Mouse (Mus musculus): ENCODE measurements around the gene Gdf10.

The Gdf10 gene

GRCm38 (mm10) chr14:33923168-33924070, at the start of gene Gdf10:
Gene Gdf10 (plus strand): TSS chr14:33923587.
- DNase-seq (ENCODE audit: low spot score): no peak

DNA sequence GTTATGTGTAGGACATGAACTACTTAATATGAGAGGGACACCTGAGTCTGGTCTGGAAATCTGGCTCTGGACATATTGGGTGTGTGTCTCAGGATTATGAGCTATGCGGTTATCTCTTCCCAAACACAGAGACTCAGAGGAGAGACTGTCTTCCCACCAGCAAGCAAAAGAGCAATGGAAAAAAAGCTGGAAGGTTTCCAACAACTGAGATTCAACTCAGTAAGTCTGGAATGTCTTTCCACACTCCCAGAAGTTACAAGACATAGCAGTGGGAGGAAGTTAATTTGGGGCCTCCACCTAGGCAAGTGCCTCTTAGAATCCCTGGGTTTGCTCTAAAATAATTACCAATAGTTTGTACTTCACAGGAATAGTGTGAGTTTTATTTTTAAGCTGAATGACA, 44.6 kb upstream of the Gdf10 start:
- no peak for DNase-seq (ENCODE audit: low spot score)

DNA sequence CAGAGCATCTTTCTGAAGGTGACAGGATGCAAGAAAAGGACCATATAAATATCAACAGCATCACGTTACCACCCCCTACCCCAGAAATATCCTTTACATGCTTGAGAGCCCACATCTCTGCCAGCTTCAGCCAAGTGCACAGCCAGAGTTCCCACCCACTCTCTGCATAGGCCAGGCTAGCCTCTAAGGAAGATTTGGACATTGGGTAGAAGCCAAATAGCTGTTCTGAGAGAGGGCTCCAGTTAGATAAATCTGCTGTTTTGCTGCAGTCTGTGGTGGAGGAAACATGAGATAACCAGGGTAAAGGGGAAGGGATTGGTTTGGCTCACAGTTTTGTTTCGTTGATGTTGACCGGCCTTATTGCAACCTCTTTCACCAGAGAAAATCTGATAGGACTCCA, 43.2 kb upstream of the Gdf10 start:
- DNase-seq (ENCODE audit: low spot score): no peak

GRCm38 (mm10) chr14:33881471-33881870, 41.9 kb upstream of the Gdf10 start:
- DNase-seq (ENCODE audit: low spot score): no peak

DNA sequence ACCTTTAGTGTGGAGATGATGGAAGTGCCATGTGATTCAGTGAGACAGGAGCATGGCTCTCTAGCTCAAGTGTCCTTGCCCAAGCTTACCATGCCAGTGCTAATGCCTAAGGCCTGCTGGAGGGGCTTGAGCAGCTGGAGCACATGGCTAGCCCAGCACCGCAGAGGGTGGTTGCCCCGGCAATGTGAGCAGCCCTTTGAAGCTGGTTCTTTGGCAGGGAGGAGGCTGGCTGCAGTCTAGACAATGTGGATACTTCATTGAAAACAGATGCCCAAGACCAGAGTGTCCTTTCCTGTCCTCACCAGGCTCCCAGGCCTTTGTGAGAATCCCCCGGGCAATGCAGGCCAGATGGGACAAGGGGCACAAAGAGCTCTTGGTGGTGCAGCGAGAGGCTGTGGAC, 40.3 kb upstream of the Gdf10 start:
- no peak for DNase-seq (ENCODE audit: low spot score)

- no peak for DNase-seq (ENCODE audit: low spot score)
Measured at GRCm38 (mm10) chr14:33885466-33885865, 37.9 kb upstream of the Gdf10 start.

DNA sequence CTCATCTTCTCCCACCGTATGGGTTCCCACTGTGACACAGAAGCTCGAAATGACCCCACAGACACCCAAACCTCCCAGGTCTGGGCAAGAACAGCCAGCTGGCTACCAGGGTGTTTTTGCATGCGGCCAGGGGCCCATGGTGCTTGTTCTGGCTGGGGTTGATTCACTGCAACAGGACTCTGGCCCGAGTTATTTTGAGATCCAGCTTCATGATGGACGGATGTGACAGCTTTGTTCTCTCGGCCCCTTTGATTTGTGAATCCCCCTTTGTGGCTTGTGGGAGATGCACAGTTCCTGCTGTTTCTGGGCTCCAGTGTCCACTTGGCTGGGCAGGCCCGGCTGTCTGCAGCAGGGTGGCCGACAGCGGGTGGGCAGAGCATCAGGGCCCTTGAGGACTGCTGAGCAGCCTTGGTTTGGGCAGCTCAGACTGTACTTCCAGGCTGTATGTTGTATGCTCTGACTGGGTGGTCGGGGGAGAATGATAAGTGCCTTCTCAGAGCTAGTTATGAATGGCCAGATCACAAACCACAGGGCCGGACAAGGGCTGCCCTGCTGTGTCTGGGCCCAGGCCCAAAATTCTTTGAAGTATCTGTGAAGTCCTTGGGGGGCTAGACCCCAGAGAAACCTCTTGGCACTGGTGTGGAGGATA, 34.9 kb upstream of the Gdf10 start:
- no peak for DNase-seq (ENCODE audit: low spot score)

DNA sequence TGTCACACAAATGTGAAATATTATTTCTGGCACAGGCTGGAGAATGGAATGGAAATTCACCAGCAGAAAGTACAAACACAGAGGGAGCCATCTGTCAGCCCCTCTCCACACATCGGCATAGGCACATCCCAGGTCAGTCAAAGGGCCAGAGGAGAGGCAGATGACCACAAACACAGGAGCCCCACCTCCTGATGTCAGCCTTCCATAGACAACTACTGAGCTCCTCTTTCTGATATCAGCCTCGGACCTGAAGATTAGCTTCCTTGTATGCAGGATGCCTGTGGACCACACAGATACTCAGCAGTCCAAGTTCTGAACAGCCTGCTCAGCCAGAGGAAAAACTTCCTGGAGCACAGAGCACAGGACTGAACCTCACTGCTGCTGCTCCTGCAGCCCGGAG, 33.4 kb upstream of the Gdf10 start:
- no peak for DNase-seq (ENCODE audit: low spot score)

- no peak for DNase-seq (ENCODE audit: low spot score)
Measured at GRCm38 (mm10) chr14:33891507-33891906, 31.9 kb upstream of the Gdf10 start.

GRCm38 (mm10) chr14:33895777-33896176, 27.6 kb upstream of the Gdf10 start:
- no peak for DNase-seq (ENCODE audit: low spot score)

DNA sequence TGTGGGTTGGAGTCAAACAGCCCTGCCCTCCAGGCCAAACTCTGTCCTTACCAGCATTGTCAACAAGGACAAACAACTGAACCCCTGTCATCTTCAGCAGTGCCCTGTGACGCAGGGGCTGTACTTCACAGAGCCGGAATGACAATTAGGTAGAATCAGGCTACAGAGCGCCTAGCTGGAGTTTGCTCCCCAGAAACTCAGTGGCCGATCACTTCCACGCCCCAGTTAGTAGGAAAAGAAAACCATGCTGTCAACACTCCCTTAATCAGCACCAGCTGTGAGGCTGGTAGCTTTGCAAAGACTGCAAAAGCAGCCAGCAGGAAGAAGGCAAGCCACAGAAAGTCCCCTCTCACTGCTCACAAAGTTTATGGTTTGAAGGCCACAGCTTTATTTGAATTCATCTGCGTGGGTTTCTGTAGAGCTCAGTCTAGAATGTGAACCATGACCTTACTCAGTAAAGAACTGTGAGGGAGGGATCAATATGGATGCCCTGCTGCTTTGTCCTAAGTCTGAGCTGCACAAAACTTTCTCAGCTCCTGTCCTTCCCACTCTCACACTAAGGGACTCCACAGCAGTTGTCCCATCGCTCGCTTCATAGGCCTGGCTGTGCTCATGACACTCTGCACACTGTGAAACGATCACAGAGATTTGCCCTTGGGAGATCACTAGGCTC, 26.6 kb upstream of the Gdf10 start:
- no peak for DNase-seq (ENCODE audit: low spot score)

DNA sequence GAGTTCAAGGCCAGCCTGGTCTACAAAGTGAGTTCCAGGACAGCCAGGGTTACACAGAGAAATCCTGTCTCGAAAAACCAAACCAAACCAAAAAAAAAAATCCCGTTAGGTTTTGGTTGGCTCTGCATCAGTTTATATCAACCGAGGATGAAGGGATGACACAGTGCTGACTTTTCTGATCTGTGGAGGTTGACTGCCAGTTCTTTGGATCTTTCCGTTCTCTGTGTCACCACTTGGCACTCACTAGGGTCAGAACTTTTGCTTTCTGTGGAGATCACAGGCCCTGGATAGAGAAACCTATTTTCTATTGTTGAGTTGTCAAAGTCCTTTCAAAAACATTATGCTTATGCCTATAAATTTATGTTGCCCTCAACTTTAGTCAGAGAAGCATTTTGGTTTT, 20.6 kb upstream of the Gdf10 start:
- no peak for DNase-seq (ENCODE audit: low spot score)

- DNase-seq (ENCODE audit: low spot score): no peak
Measured at GRCm38 (mm10) chr14:33903199-33903598, 20.2 kb upstream of the Gdf10 start.

DNA sequence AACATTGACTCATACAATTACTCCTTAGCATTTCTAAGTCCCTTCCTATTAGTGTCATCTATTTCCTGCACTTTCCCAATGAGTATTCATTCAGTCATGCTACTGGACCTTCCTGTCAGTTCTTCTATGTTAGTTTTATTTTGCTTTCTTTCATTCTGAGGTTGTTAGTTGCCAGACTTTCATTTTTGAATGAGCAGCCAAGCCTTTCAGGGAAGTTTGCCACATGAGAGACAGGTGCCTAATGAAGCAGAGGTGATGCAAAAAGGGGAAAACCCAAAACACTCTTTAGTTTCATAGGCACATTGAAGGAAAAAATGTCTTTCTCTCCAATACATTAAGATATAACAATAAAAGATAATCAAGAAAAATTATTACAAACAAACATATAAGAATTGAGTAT, 18.5 kb upstream of the Gdf10 start:
- no peak for DNase-seq (ENCODE audit: low spot score)

DNA sequence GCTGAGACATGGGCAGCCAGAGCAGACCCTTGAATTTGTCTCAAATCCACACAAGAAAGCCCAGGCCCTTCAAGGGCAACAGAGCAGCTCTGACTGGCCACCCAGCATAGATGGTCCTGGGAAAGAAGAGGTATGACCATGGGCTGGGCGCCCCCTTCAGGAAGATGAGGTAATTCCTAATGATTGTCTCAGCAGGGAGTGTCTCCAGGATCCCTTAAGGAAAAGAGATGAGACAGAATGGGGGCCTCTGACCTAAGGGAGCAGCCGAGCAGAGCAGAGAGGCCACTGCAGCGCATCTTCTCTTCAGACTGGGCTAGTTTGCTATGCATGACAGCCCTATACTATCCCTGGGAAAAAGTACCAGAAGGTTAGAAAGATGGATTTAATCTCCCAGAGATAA, 9.7 kb upstream of the Gdf10 start:
- no peak for DNase-seq (ENCODE audit: low spot score)

GRCm38 (mm10) chr14:33914206-33914605, 9.2 kb upstream of the Gdf10 start:
- no peak for DNase-seq (ENCODE audit: low spot score)

DNA sequence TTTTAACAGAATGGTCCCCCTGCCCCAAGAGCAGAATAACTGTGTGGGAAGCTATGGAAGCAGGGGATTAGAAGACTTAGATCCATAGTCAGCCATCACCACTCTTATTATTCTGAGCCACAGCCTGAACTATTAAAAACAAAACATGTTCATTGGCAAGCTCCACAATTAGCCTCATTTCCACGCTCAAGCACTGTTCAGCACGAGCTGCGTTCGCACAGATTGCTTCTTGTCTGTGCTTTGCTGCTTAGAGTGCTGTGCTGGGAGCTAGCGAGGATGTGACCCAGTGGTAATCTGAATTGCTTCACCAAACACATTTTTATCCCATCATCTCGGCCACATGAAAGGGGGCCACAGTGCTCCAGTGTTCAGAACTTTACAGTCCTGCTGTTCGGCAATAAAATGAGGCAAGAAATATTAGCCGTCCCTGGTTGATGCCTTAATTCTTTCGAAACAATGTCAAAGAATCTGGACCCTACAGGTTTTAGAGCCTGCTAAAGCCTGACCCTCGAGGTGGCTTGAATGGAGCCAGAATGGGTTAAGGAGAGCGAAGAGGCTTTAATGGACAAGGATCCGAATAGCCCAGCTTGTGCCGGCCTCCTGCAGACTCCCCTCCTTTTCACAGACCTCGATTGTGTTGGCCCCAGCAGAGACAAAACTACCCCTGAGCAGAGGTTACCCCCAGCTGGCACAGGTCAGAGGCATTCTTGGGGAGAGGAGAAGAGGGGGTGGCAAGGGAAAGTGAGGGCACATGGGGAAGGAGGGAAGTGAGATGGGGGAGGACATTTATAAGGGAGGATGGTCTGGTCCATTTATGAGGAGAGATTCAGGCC, 2.4 kb upstream of the Gdf10 start:
- DNase-seq (ENCODE audit: low spot score): no peak

GRCm38 (mm10) chr14:33922771-33923167, 618 bp upstream of the Gdf10 start:
- no peak for DNase-seq (ENCODE audit: low spot score)

GRCm38 (mm10) chr14:33931853-33932252, 8.5 kb downstream of the Gdf10 start:
- DNase-seq (ENCODE audit: low spot score): no peak

DNA sequence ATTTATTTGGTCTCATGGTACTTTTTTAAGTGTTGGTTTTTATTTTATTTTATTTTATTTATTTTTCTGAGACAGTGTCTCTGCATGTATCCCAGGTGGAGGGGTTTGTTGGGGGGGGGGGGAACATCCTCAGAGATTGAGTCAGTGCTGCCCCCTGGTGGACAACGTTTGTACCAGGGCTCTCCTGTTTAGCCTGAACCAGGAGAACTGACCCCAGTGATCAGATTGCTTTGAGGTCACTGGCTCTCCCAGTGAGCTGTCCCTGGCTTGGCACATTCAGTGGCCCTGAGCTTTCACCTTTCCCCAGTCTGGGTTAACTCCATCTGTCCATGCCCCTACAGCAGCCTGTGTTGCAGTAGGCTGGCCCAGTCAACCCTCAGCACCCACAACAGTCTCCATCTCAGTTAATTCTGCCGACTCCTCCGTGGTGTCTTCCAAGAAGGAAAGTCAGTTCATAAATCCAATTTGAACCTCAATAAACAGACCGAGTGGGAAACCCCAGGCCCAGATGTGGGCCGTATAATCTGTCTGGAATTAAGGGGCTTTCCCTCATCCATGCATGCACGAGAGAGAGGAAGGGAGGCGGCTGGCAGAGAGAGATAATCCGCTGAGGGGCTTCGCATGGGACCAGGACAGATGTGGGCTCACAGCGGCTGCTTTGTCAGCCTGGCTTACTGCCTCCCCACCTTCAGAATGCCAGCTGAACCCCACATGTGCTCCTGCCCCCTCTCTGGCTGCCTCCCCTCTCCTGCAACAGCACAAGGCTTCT, 9.7 kb downstream of the Gdf10 start:
- DNase-seq (ENCODE audit: low spot score): no peak

- no peak for DNase-seq (ENCODE audit: low spot score)
Measured at GRCm38 (mm10) chr14:33933778-33934317, 10.5 kb downstream of the Gdf10 start.
